Mouse (Mus musculus) erythroblast, embryonic 14.5 days (primary cell): ENCODE measurements around the gene Dbnl.

ENCODE experiments used
- GATA1 ChIP-seq: IDR thresholded peaks from 2 replicates; pipeline ENCODE4 v1.6.1; 2012; ENCODE audit warnings: low read length, inconsistent platforms, mixed read lengths
- TAL1 ChIP-seq: IDR thresholded peaks from 3 replicates; pipeline ENCODE4 v1.6.1; 2012; ENCODE audit warnings: low read length, inconsistent platforms, mixed read lengths

DNA sequence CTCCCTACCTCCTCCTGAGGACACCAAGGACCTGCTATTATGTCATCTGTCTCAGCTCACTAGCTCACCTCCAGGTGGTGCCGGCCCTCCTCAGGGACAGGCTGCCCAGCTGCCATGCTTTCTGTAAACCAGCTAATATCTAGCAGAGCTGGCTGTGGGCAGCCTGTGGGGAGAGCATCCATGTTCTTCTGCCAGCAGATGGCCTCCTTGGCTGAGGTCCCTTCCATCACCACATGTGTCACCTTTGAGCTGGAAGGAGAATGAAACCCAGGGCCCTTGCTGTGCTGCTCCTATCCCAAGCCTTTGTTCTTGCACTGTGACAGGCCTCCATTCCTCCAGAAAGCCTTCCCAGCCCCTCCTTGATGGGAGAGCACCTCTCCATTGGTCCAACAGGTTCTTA, 47.8 kb downstream of the Dbnl start:
- TF ChIP-seq GATA1 (no peak), TAL1 (no peak)
